Mouse (Mus musculus) stomach, postnatal 0 days (tissue): ENCODE data around the gene Slc30a4. TPM values are rescaled to one million over a fixed set of nuclear protein-coding genes. Genes with fewer than 3 reads are reported as not detected.
A peak's percentile ranks its signal among the peaks of the same experiment; 100 is the strongest.

ENCODE experiments used
- ATAC-seq: fragments of 200-750 bp; cut with Nextera tagmentation; 2 replicates; pipeline ENCODE4 v1.8.0; 2017; ENCODE audit not compliant: low FRiP score, low TSS enrichment
- DNase-seq: peaks from one replicate; pipeline ENCODE4 v3.0.0-alpha.2; 2016; ENCODE audit warnings: low spot score
- H3K27ac ChIP-seq: fragments of 300-500 bp; sonication (generic); replicated peaks from 2 replicates; pipeline ENCODE4 v1.5.1; 2014; ENCODE audit warnings: mild to moderate bottlenecking, control low read depth
- H3K27me3 ChIP-seq: fragments of 300-500 bp; sonication (generic); 2 replicates; pipeline ENCODE4 v1.6.1; 2014; ENCODE audit warnings: low read length; ENCODE audit not compliant: control insufficient read depth, insufficient read depth
- H3K36me3 ChIP-seq: fragments of 300-500 bp; sonication (generic); 2 replicates; pipeline ENCODE4 v1.6.1; 2014; ENCODE audit warnings: low read length, mixed read lengths; ENCODE audit not compliant: control insufficient read depth, insufficient read depth
- H3K4me1 ChIP-seq: fragments of 300-500 bp; sonication (generic); replicated peaks from 2 replicates; pipeline ENCODE4 v1.6.1; 2014; ENCODE audit warnings: antibody characterized with exemption; ENCODE audit not compliant: control insufficient read depth, insufficient read depth
- H3K4me2 ChIP-seq: fragments of 300-500 bp; sonication (generic); replicated peaks from 2 replicates; pipeline ENCODE4 v1.6.1; 2014; ENCODE audit warnings: low read depth, mild to moderate bottlenecking, control low read depth, moderate library complexity
- H3K4me3 ChIP-seq: fragments of 300-500 bp; sonication (generic); 2 replicates; pipeline ENCODE4 v1.5.1; 2014; ENCODE audit warnings: low read depth, low read length, control low read depth
- H3K9ac ChIP-seq: fragments of 300-500 bp; sonication (generic); 2 replicates; pipeline ENCODE4 v1.6.1; 2014; ENCODE audit warnings: mild to moderate bottlenecking, low read length, control low read depth, mixed read lengths
- H3K9me3 ChIP-seq: fragments of 300-500 bp; sonication (generic); 2 replicates; pipeline ENCODE4 v1.6.1; 2016; ENCODE audit warnings: low read length; ENCODE audit not compliant: control insufficient read depth
- CTCF ChIP-seq: IDR thresholded peaks from 2 replicates; pipeline ENCODE4 v1.5.1; 2016; ENCODE audit warnings: antibody characterized with exemption, low read depth, mild to moderate bottlenecking, moderate library complexity
- EP300 ChIP-seq: optimal IDR thresholded peaks from 2 replicates; pipeline ENCODE3; 2016; ENCODE audit warnings: antibody characterized with exemption
- WGBS: fragments of 180-500 bp; shearing (Covaris S2); extraction: QIAGEN DNeasy Blood & Tissue Kit; methylation state at CpG from one replicate; pipeline ENCODE4 v1.1.7; 2014; 5-methylcytosine and 5-hydroxymethylcytosine counted together
- polyA plus RNA-seq: library from polyadenylated mRNA; unstranded; fragments of >200 nt; fragmentation: Nextera tagmentation; extraction: Ambion mirVana; gene quantifications from 2 replicates; pipeline ENCODE4 v1.2.1, GENCODE M21; 2015

Gene Slc30a4
- polyA plus RNA-seq, 1 experiment from 2014 or later: 9.5 TPM

DNA sequence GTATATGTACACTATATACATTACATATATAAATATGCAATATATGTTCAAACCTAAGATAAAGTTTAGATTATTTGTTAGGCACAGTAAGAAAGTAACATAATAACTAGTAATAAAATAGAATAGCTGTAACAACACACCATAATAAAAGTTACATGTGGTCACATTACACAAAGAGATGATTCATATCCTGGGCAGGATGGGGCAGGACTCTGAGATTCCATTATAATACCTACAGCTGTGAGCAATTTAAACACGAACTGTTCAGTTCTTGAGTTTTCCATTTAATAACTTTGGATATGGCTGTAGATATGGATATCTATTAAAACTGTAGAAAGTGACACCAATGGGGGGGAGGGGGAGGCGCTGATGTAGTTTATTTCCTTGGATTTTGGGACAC lies 4.9 kb downstream of the Slc30a4 start:
- Histone ChIP-seq H3K27ac (no peak overlapping the region), H3K4me1 (0 out of 2 replicates have a peak, but pooled peaks cover 2% of the 10 kb centered on the region), H3K36me3 (no peaks in the 10 kb centered on the region), H3K27me3 (no peaks in the 10 kb centered on the region), H3K9me3 (no peaks in the 10 kb centered on the region), H3K4me2 (no peak overlapping the region), H3K9ac (no peak overlapping the region), H3K4me3 (no peak overlapping the region)
- DNase-seq: no peak
- no peak for ATAC-seq
- TF ChIP-seq EP300: no peak
- no peak for TF ChIP-seq CTCF
- 62% methylated on average over 2 of the region's 2 CpGs for WGBS

DNA sequence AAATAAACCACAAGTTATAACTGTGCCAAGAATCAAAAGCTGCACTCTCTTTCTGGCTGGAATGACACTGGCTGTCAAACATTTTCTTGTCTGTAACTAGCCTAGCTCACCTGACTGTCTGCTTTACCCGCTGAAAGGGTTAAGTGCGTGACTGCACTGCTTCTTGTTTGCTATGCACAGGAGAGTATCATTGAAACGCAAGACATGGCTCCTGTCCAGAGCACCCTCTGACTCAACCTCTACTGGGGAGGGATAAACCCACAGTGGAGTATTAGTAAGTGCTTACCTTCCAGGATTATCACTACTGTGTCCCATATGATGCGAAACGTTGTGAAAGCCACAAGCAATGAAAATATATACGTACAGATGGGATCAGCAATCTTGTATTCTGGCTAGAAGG lies 15.8 kb downstream of the Slc30a4 start:
- no peaks in the 10 kb centered on the region for H3K4me1 ChIP-seq
- H3K27me3 ChIP-seq: no peaks in the 10 kb centered on the region
- 0 out of 2 replicates have a peak, but pooled peaks have one; percentile 67 for ATAC-seq
- no peak overlapping the region for H3K4me3 ChIP-seq
- H3K9ac ChIP-seq: no peak overlapping the region
- TF ChIP-seq CTCF (no peak), EP300 (no peak)
- H3K4me2 ChIP-seq: no peak overlapping the region
- peaks cover 6% of the 10 kb centered on the region; the same call in 1 of the 2 replicates for H3K9me3 ChIP-seq
- WGBS: 63% methylated on average over 6 of the region's 6 CpGs
- DNase-seq: no peak
- no peaks in the 10 kb centered on the region for H3K36me3 ChIP-seq
- H3K27ac ChIP-seq: no peak overlapping the region

- no peak for ATAC-seq
Observed at GRCm38 (mm10) chr2:122683641-122684040, 18.8 kb downstream of the Slc30a4 start.

GRCm38 (mm10) chr2:122682520-122682919 lies 19.9 kb downstream of the Slc30a4 start:
- ATAC-seq: no peak
- no peak for DNase-seq
- Histone ChIP-seq H3K27me3 (no peaks in the 10 kb centered on the region), H3K4me1 (no peaks in the 10 kb centered on the region), H3K4me2 (no peak overlapping the region), H3K36me3 (no peaks in the 10 kb centered on the region), H3K9ac (no peak overlapping the region), H3K4me3 (no peak overlapping the region), H3K9me3 (peaks cover 9% of the 10 kb centered on the region; the same call in 1 of the 2 replicates), H3K27ac (no peak overlapping the region)
- 57% methylated on average over 2 of the region's 2 CpGs for WGBS
- TF ChIP-seq CTCF: no peak
- TF ChIP-seq EP300: no peak

More at GRCm38 (mm10) chr2:122683641-122684040, 18.8 kb downstream of the Slc30a4 start:
- DNase-seq: no peak
- Histone ChIP-seq H3K36me3 (no peaks in the 10 kb centered on the region), H3K9ac (no peak overlapping the region), H3K27me3 (no peaks in the 10 kb centered on the region), H3K4me1 (no peaks in the 10 kb centered on the region), H3K9me3 (peaks cover 9% of the 10 kb centered on the region; the same call in 1 of the 2 replicates), H3K27ac (no peak overlapping the region), H3K4me2 (no peak overlapping the region), H3K4me3 (no peak overlapping the region)
- WGBS: 78% methylated on average over 1 of the region's 1 CpGs
- TF ChIP-seq EP300 (no peak), CTCF (no peak)

DNA sequence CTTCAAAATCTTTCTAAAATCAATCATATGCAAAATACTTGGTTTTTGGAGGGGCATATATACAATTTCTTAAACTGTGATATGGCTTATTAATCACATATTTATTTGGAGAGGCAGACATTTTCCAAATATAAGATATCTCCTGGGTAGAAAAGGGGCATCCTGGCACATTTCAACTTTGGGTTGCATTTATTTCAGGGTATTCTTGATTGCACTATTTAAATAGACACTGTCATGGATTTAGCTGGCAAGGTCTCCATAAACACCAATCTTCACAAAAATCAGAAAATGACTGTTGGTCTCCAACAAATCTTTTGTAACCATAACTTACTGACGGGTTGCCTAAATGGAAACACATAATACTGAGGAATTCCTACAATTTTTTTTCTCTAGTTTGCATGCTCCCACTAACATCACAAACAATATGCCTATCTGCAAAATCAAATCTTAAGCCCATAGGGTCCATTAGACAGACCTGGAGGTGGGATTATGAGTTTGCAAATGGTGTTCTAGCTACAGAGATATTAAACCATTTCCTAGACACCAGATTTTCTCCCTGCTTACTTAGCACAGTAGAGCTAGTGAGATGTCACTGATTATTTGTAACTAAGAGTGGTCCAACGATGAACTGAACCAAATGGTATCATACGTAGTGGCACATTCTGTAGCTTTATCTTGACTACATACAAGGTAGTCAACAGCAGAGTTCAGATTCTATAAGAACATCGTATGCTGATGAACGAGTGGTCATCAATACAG lies 20.9 kb downstream of the Slc30a4 start:
- no peak overlapping the region for H3K27ac ChIP-seq
- peaks cover 9% of the 10 kb centered on the region; the same call in 1 of the 2 replicates for H3K9me3 ChIP-seq
- no peak for DNase-seq
- no peaks in the 10 kb centered on the region for H3K27me3 ChIP-seq
- no peaks in the 10 kb centered on the region for H3K36me3 ChIP-seq
- H3K4me1 ChIP-seq: no peaks in the 10 kb centered on the region
- no peak overlapping the region for H3K4me2 ChIP-seq
- H3K9ac ChIP-seq: no peak overlapping the region
- H3K4me3 ChIP-seq: no peak overlapping the region
- TF ChIP-seq CTCF (no peak), EP300 (no peak)
- 82% methylated on average over 5 of the region's 5 CpGs for WGBS
- peak; percentile 71 for ATAC-seq

DNA sequence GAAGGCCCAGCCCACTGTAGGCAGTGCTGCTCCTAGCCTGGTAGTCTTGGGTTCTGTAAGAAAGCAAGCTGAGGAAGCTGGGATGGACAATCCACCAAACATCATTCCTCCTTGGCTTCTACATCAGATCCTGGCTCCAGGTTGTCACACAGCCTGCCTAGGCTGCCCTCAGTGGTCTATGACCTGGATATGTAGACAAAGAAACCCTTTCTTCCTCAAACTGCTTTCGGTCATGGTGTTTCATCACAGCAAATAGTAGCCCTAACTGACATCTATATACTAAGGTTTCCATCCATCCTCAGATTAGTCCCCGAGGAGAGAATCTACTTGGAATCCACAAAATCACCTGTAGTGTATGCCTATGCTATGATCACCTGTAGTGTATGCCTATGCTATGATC lies 27.3 kb downstream of the Slc30a4 start:
- Histone ChIP-seq H3K27me3 (no peaks in the 10 kb centered on the region), H3K4me2 (no peak overlapping the region), H3K9me3 (no peaks in the 10 kb centered on the region), H3K27ac (no peak overlapping the region), H3K4me3 (no peak overlapping the region), H3K4me1 (no peaks in the 10 kb centered on the region), H3K9ac (no peak overlapping the region), H3K36me3 (no peaks in the 10 kb centered on the region)
- no peak for ATAC-seq
- DNase-seq: no peak
- TF ChIP-seq CTCF: no peak
- WGBS: 88% methylated on average over 2 of the region's 2 CpGs
